In genomic region chr17:87974629-87975228, GRCm38 (mm10) we compare ENCODE assay signal across 8 mouse cellular contexts. TPM values are rescaled to one million over a fixed set of nuclear protein-coding genes. Genes with fewer than 3 reads are reported as not detected.
DNase-seq lines count a peak whose midpoint lies in the region; TF ChIP-seq lines count a peak whose summit lies in the region.

Gene Msh6 (plus strand): TSS chr17:87975062.

- intact Hi-C loops in gastrocnemius, adult 2 months (cut with DNase I) = no loop called here

- H3K9me3 ChIP-seq in megakaryocyte, embryonic 14.5 days = peaks cover 5% of the 10 kb centered on the region; the same call in 1 of the 2 replicates

- TF ChIP-seq CTCF in gastrocnemius, adult 2 months (IDR thresholded peaks at IDR 0.05) = no peak

- H3K27ac ChIP-seq in gastrocnemius, adult 2 months = peak within 1 kb of the TSS; percentile 89

- H3K4me3 ChIP-seq in gastrocnemius, adult 2 months = peak within 1 kb of the TSS; percentile 99
- peak within 1 kb of the TSS; percentile 97 for H3K4me3 ChIP-seq in megakaryocyte, embryonic 14.5 days (replicated peaks)

- peak; percentile 89 for DNase-seq in WW6 (ENCODE audit: low read depth, low spot score)
- DNase-seq in cerebellum, postnatal 4 days (ENCODE audit: low spot score in 2 of 2) = peak; percentile 68 to 89
- DNase-seq in gastrocnemius, adult 2 months = peak; percentile 93
- DNase-seq in hindlimb bud, embryonic 11.5 days (ENCODE audit: extremely low spot score, low read depth, low spot score) = peak; percentile 64
- peak; percentile 71 to 78 for DNase-seq in left cerebral cortex, adult 8-10 months (ENCODE audit: low spot score in 2 of 2)
- peak; percentile 91 to 92 for DNase-seq in right cerebral cortex, postnatal 10 days (ENCODE audit: low spot score in 2 of 2)
- DNase-seq in urinary bladder, postnatal 25 days (ENCODE audit: low spot score) = peak; percentile 80

- no peaks in the 10 kb centered on the region for H3K27me3 ChIP-seq in megakaryocyte, embryonic 14.5 days (replicated peaks)

- peaks cover 20% of the 10 kb centered on the region for H3K36me3 ChIP-seq in megakaryocyte, embryonic 14.5 days (replicated peaks; ENCODE audit: low read length)

- peaks cover 39% of the 10 kb centered on the region for H3K4me1 ChIP-seq in megakaryocyte, embryonic 14.5 days

RNA-seq across cellular contexts. Expression of gene Msh6, which starts in this region (rescaled TPM):
- total RNA-seq in gastrocnemius, adult 2 months (2021) = 1 to 10 TPM; 4.0 to 4.9 TPM
- 10 to 100 TPM; 14.5 to 16.0 (median 15.2) TPM for total RNA-seq in left cerebral cortex, adult 8-10 months (2022)
- polyA plus RNA-seq in megakaryocyte, embryonic 14.5 days (2012; ENCODE audit: insufficient read depth, low replicate concordance) = 0.38 and 2.5 TPM in 2 replicates

Comparison
In these comparisons a context has a peak if more than half of its experiments do, and no peak if none do; other contexts are left out.
1. Peak in every context shown above with its lines: DNase-seq, H3K4me3 ChIP-seq and H3K27ac ChIP-seq.